Mouse (Mus musculus) limb, embryonic 14.5 days (tissue): ENCODE results near the gene Akna. TPM values are rescaled to one million over a fixed set of nuclear protein-coding genes. Genes with fewer than 3 reads are reported as not detected.

Experiments
- ATAC-seq: fragments of 200-750 bp; cut with Nextera tagmentation; 2 replicates; pipeline ENCODE4 v1.8.0; 2017; ENCODE audit warnings: low read depth, moderate number of reproducible peaks, moderate TSS enrichment; ENCODE audit not compliant: low FRiP score
- DNase-seq: peaks from one replicate; pipeline ENCODE4 v3.0.0-alpha.2; 2015; ENCODE audit warnings: low spot score
- H3K27ac ChIP-seq: fragments of 300-500 bp; sonication (generic); replicated peaks from 2 replicates; pipeline ENCODE4 v1.5.1; 2014; ENCODE audit warnings: low read depth, mild to moderate bottlenecking, low read length, moderate library complexity, mixed read lengths
- H3K27me3 ChIP-seq: fragments of 300-500 bp; sonication (generic); 2 replicates; pipeline ENCODE4 v1.6.1; 2014; ENCODE audit warnings: low read length, mixed read lengths; ENCODE audit not compliant: control insufficient read depth, insufficient read depth
- H3K36me3 ChIP-seq: fragments of 300-500 bp; sonication (generic); 2 replicates; pipeline ENCODE4 v1.6.1; 2014; ENCODE audit warnings: mild to moderate bottlenecking, low read length, moderate library complexity, mixed read lengths; ENCODE audit not compliant: control insufficient read depth, insufficient read depth
- H3K4me1 ChIP-seq: fragments of 300-500 bp; sonication (generic); 2 replicates; pipeline ENCODE4 v1.6.1; 2014; ENCODE audit warnings: antibody characterized with exemption, low read length, mixed read lengths; ENCODE audit not compliant: control insufficient read depth, insufficient read depth
- H3K4me2 ChIP-seq: fragments of 300-500 bp; sonication (generic); replicated peaks from 2 replicates; pipeline ENCODE4 v1.6.1; 2014; ENCODE audit warnings: low read depth, mild to moderate bottlenecking, low read length, moderate library complexity; ENCODE audit not compliant: severe bottlenecking
- H3K4me3 ChIP-seq: fragments of 300-500 bp; sonication (generic); replicated peaks from 2 replicates; pipeline ENCODE4 v1.5.1; 2014; ENCODE audit warnings: low read length
- H3K9ac ChIP-seq: fragments of 300-500 bp; sonication (generic); 2 replicates; pipeline ENCODE4 v1.6.1; 2014; ENCODE audit warnings: mild to moderate bottlenecking, low read depth, low read length, moderate library complexity; ENCODE audit not compliant: severe bottlenecking
- H3K9me3 ChIP-seq: fragments of 300-500 bp; sonication (generic); 2 replicates; pipeline ENCODE4 v1.6.1; 2016; ENCODE audit warnings: low read length; ENCODE audit not compliant: control insufficient read depth
- POLR2A ChIP-seq: fragments of 200-500 bp; IDR thresholded peaks from 2 replicates; pipeline ENCODE4 v1.8.0; 2012; ENCODE audit warnings: inconsistent platforms, mild to moderate bottlenecking, moderate library complexity, borderline replicate concordance; ENCODE audit not compliant: insufficient read depth, insufficient read length; ENCODE audit errors: extremely low read depth
- WGBS: fragments of 180-500 bp; shearing (Covaris S2); extraction: QIAGEN DNeasy Blood & Tissue Kit; methylation state at CpG from one replicate; pipeline ENCODE4 v1.1.7; 2014; 5-methylcytosine and 5-hydroxymethylcytosine counted together
- polyA plus RNA-seq, 2 experiments: library from polyadenylated mRNA; depleted of rRNA in 1 of 2; stranded (reverse) in 1 of 2; unstranded in 1 of 2; fragments of >200 nt; fragmentation: Nextera tagmentation in 1 of 2; extraction: Ambion mirVana in 1 of 2; gene quantifications; 2 replicates each; pipeline versions ENCODE4 v1.2.1 to v1.2.3; 2012 to 2014

Akna gene
- polyA plus RNA-seq, 2 experiments: 5.4 to 6.2 TPM

DNA sequence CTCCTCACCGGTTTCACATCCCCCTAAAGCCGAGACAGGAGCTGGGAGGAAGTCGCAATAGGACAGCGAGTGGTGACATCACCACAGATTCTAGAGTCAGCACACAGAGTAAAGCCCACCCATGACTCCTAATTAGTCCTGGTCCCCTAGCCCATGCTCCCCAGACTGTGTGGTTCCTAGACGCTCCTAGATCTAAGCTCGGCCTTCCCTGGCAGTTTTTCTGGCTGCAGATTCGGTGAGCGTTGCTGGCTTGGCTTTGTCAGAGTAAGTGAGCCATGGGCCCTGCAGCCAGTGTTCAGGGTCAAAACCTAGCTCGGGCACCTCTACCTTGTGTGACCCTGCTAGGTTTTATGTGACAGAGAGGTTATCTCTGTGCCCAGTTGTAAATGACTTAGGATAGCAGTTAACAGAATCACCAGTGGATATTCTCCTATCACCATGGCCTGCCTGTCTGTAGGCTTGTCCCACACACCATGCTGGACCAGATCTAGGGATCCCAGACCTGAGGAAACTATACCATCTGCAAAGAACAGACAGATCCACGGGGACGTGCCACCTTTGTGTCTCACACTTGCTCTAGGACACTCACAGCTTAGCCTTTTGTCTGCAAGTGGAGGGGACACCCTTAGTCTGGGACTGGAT is 13.1 kb downstream of the Akna start:
- Histone ChIP-seq H3K9me3 (no peaks in the 10 kb centered on the region), H3K4me1 (peaks cover 4% of the 10 kb centered on the region; the same call in 1 of the 2 replicates), H3K27ac (no peak overlapping the region), H3K27me3 (no peaks in the 10 kb centered on the region), H3K4me2 (no peak overlapping the region), H3K36me3 (peaks cover 33% of the 10 kb centered on the region), H3K9ac (no peak overlapping the region), H3K4me3 (no peak overlapping the region)
- WGBS: 63% methylated on average over 11 of the region's 11 CpGs
- no peak for TF ChIP-seq POLR2A
- ATAC-seq (no peak), DNase-seq (no peak)

DNA sequence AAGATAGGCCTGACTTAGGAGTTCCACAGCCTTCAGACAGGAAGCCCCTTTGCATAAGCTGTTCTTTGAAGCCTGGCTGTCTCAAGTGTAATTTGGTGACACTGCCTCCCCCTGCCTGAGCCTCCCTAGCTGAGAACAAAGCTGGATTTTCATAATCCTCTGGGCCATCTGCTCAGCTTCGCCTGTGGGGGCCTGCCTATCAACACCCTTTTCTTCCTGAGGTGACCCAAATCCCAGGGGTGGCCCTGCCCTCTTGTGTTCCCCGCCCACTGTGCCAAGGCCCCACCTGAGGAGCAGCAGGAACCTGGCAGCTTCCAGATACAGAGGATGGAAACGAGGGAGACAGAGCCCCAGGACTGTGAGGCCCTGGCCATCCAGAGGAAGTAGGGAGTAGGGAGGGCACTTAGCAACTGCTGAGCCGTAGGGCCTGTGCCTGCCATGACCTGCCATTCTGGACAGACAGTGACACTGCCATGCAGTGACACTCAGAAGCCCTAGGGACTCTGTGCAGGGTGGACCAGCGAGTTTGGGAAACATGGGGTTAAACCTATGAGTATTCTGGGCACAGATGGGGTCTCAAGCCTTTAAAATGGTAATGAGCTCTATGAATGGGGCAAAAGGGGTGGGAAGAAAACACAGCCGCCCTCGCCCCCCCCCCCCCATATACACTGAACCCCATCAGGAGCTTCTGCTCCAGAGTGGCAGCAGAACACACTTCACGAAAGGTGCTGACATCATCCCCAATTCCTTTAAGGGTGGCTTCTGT is 13.8 kb downstream of the Akna start:
- no peak for DNase-seq
- no peak overlapping the region for H3K27ac ChIP-seq

DNA sequence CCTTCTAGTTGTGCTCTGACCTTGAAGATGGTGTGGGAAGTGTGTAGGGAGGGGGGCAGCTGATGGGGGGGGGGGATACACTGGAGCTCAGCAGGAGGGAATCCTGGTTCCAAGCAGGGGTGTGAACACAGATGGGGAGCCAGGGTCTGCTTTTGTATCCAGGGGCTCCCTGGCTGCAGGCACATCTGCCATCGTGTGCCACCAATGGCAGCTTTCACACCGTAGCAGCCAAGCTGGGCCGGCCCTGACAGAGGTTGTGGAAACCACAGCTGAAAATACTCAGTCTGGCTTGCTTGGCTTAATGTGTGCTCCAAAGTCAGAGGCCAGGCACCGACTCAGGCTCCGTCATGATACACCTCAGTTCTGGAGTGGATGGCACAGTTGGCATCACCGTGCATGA is 15.1 kb downstream of the Akna start:
- H3K9ac ChIP-seq: no peak overlapping the region
- H3K4me2 ChIP-seq: no peak overlapping the region
- DNase-seq (no peak), ATAC-seq (no peak)
- peaks cover 40% of the 10 kb centered on the region for H3K36me3 ChIP-seq
- H3K4me3 ChIP-seq: no peak overlapping the region
- WGBS: 68% methylated on average over 6 of the region's 6 CpGs
- H3K9me3 ChIP-seq: no peaks in the 10 kb centered on the region
- H3K27ac ChIP-seq: no peak overlapping the region
- TF ChIP-seq POLR2A: no peak
- H3K4me1 ChIP-seq: peaks cover 4% of the 10 kb centered on the region; the same call in 1 of the 2 replicates
- H3K27me3 ChIP-seq: no peaks in the 10 kb centered on the region

More for the DNA sequence above, 13.8 kb downstream of the Akna start:
- no peaks in the 10 kb centered on the region for H3K9me3 ChIP-seq
- TF ChIP-seq POLR2A: no peak
- no peaks in the 10 kb centered on the region for H3K27me3 ChIP-seq
- 41% methylated on average over 8 of the region's 8 CpGs for WGBS
- ATAC-seq: no peak
- no peak overlapping the region for H3K4me2 ChIP-seq
- H3K9ac ChIP-seq: no peak overlapping the region
- H3K36me3 ChIP-seq: peaks cover 32% of the 10 kb centered on the region
- peaks cover 4% of the 10 kb centered on the region; the same call in 1 of the 2 replicates for H3K4me1 ChIP-seq
- H3K4me3 ChIP-seq: no peak overlapping the region

DNA sequence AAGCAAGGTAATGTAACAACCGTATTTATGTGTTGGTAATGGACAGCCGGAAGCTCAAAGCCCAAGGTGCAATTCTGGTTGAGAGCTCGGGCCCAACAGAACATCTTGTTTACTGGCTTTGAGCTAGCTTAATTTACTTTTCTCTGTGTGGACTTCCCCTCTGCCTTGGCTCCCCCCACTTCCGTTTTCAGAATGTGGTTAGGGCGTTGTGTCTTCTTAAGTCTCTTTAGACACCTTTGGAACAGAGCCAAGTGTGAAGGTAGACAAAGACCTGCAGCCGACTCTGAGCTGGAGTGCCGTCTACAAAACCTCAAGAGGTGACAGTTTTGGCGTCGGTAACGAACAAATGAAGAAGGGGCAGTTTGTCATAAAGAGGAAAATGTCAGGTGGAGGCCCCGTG is 17.4 kb downstream of the Akna start:
- H3K9me3 ChIP-seq: no peaks in the 10 kb centered on the region
- DNase-seq: no peak

DNA sequence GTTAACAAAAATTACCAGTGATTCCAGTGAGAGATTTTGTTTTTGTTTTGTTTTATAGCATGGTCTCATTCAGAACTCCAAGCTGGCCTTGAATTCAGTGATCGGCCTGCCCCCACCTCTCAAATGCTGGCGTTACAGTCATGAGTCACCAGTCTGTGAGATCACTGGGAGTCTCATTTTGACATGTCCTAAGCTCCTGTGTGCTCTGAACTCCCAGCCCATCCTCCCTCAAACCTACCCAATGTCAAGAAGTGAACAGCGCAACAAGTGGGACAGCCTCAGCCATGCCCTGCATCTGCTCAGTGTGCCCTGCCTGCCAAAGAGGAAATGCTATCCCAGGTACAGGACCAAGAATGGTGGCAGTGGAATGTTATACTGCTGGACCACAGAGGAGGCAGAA is 17.9 kb downstream of the Akna start:
- 93% methylated on average over 3 of the region's 3 CpGs for WGBS
- no peak overlapping the region for H3K27ac ChIP-seq
- TF ChIP-seq POLR2A: no peak
- H3K27me3 ChIP-seq: no peaks in the 10 kb centered on the region
- peaks cover 50% of the 10 kb centered on the region for H3K36me3 ChIP-seq
- no peak overlapping the region for H3K4me3 ChIP-seq
- H3K9me3 ChIP-seq: no peaks in the 10 kb centered on the region
- H3K9ac ChIP-seq: no peak overlapping the region
- no peak overlapping the region for H3K4me2 ChIP-seq
- no peak for ATAC-seq
- DNase-seq: no peak
- peaks cover 4% of the 10 kb centered on the region; the same call in 1 of the 2 replicates for H3K4me1 ChIP-seq

More for the DNA sequence above, 17.4 kb downstream of the Akna start:
- peaks cover 4% of the 10 kb centered on the region; the same call in 1 of the 2 replicates for H3K4me1 ChIP-seq
- H3K27ac ChIP-seq: no peak overlapping the region
- ATAC-seq: no peak
- H3K9ac ChIP-seq: no peak overlapping the region
- H3K27me3 ChIP-seq: no peaks in the 10 kb centered on the region
- 75% methylated on average over 11 of the region's 11 CpGs for WGBS
- no peak overlapping the region for H3K4me2 ChIP-seq
- no peak overlapping the region for H3K4me3 ChIP-seq
- H3K36me3 ChIP-seq: peaks cover 44% of the 10 kb centered on the region
- TF ChIP-seq POLR2A: no peak
